Mouse (Mus musculus): ENCODE measurements around the gene Gm14819. TPM values are rescaled to one million over a fixed set of nuclear protein-coding genes. Genes with fewer than 3 reads are reported as not detected.
"Not testable (repeated sequence)": the region's sequence is repeated elsewhere in the genome, so short reads cannot be mapped to it uniquely, and the experiment has no call there.

Gene Gm14819
- not detected in 2 replicates for polyA plus RNA-seq (2014; fragmentation: Nextera tagmentation; extraction: Ambion mirVana)

- H3K4me1 ChIP-seq (replicated peaks; ENCODE audit: control insufficient read depth, insufficient read depth, low read length); H3K27ac ChIP-seq (ENCODE audit: low read depth, low read length); H3K9me3 ChIP-seq (ENCODE audit: control insufficient read depth, low read length); H3K36me3 ChIP-seq (ENCODE audit: control insufficient read depth, insufficient read depth, low read length); H3K27me3 ChIP-seq (replicated peaks; ENCODE audit: control insufficient read depth, insufficient read depth, low read length); H3K4me2 ChIP-seq; H3K4me3 ChIP-seq (ENCODE audit: low read depth, low read length); ATAC-seq (replicated peaks; ENCODE audit: low FRiP score); DNase-seq (ENCODE audit: low spot score); H3K9ac ChIP-seq (ENCODE audit: low read depth, low read length): not testable (repeated sequence)
- WGBS, result no CpG with 5 or more reads among the region's 6 CpGs
Measured at GRCm38 (mm10) chrX:35403883-35404282, at the start of gene Gm14819. Gene Gm14819 (plus strand): TSS chrX:35404183.
